Mouse (Mus musculus) lung, postnatal 25 days (tissue): ENCODE measurements around the gene Tmed9.
"Not testable (repeated sequence)": the region's sequence is repeated elsewhere in the genome, so short reads cannot be mapped to it uniquely, and the experiment has no call there.

ENCODE experiments used
- DNase-seq: peaks from one replicate; pipeline ENCODE4 v3.0.0; 2022; ENCODE audit warnings: low spot score

Gene Tmed9

DNA sequence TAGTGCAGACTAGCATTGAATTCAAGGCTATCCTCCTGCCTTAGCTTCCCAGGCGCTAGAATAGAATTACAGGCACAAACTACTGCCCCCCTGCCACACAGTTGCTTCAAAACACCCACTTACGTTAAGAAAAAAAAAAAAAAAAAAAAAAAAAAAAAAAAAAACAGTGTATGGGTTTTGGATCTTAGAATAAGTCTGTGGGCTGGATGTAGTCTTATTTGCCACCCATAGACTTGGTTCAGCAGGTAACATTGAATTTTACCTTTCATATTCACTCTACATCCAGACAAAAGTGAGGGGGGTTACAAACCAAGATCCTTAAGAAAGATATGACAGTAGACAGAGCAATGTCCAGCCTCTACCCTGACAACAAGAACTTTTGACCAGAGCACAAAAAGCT, 5.6 kb upstream of the Tmed9 start:
- DNase-seq, result no peak

GRCm38 (mm10) chr13:55568524-55568923, 5.0 kb upstream of the Tmed9 start:
- not testable (repeated sequence) for DNase-seq

DNA sequence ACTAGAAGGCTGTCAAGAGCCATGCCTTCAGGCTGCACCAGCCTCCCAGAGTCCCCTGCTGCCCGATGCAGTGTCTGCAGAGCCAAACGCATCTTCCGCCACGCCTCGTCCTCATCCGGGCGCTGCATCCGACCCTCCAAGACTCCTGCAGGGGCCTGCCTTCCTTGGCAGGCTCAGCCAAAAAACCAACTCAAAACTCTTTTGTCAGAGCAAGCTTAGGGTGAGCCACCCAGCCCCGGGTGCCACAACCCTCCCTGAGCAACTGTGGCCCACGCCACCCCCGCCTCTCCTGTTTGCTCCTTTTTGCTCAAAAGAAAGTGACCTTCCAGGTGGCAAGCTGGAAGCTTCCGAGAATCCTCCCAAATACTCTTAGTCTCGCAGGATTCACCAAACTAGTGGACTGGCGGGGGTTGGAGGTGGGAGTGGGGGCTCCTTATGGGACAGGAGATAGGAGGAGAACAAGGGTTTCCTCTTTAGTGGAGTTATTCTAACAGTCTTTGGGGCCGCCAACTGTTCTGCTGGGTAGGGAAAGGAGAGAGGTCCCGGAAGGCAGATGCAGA, 3.7 kb upstream of the Tmed9 start:
- DNase-seq, result no peak

DNA sequence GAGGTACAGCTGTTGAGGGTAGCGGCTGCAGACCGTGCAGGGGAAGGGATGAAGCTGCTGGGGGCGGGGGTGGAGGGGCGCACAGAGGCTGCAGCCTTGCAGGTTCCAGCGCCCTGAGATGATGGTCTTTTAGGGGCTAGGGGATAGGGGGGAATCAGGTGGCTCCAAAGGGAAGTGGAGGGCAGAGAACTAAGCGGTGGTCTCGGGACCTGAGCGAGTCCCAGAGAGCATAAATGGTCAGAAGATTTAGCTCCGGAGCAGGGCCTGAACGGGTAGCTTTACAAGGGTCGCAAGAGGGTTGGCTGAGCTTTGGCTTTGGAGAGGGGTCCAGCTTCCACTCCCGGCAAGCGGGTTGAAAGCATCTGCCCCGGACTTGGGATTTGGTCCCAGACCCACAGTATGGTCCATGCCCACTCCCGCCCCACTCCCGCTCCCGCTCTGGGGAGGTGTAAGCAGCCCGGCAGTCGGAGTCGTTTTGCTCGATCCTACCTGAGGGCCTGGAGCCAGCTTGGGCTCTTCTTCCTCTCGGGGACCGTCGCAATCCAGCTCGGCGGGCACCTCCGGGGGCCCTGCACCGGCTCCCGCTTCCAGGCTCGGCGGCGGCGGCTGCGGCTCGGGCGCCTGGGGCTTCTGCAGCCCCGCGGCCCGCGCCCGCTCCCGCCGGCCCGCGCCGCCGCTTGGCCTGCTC, 3.1 kb upstream of the Tmed9 start:
- no peak for DNase-seq

GRCm38 (mm10) chr13:55571027-55571751, 2.3 kb upstream of the Tmed9 start, which contains the start of gene Fam193b:
Gene Fam193b, minus strand, starts transcription at chr13:55571120.
- peak; percentile 95 for DNase-seq

- DNase-seq, result no peak
These were observed 1.6 kb upstream of the Tmed9 start for GRCm38 (mm10) chr13:55571977-55572376.

GRCm38 (mm10) chr13:55574321-55574720, 789 bp downstream of the Tmed9 start:
- DNase-seq, result no peak

DNA sequence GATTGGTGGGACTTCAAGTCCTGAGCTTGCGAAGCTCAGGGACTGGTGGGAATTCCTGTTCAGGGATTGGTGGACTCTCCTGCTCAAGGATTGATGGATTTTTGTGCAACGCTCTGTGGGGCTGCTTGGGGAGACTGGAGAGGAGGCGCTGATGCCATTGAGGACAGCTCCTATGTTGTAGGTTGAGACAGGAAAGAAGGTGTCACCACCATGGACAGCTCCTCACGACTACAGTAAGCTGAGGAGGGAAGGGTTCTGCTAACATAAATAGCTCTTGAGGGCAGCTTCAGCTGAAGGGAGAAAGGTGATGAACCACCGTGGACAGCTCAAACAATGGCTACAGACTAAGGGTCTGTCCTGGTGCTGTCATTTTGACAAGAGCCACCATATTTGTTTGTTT, 2.4 kb downstream of the Tmed9 start:
- no peak for DNase-seq

DNA sequence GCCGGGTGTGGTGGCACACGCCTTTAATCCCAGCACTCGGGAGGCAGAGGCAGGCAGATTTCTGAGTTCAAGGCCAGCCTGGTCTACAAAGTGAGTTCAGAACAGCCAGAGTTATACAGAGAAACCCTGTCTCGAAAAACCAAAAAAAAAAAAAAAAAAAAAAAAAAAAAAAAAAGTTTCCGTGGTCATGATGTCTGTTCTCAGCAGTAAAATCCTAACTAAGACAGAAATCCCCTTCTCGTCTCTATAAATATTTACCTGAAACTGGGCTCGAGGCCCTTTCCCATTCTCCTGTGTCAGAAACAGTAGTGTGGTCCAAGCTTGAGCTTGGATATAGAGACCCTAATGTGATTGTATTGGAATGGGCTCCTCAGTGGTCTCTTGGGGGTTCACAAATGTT, 3.3 kb downstream of the Tmed9 start:
- not testable (repeated sequence) for DNase-seq

DNA sequence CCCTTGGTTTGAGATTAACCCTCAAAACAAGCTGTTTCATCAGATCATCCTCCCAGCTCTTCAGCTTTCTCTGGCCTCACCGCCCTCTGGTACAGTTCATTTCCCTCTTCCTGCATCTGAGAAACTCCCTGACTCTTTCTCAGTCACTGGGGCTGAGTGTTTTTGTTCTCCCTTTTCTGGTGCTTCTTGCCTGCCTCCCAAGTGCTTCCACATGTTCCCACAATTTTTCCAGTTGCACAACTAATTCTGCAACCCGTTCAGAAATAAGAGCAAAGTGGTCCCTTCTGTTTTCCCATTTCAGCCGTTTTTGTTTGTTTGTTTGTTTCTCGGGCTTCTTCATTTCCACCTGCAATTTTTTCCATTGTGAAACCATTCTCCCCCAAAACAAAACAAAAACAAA, 4.6 kb downstream of the Tmed9 start:
- DNase-seq, result no peak

DNA sequence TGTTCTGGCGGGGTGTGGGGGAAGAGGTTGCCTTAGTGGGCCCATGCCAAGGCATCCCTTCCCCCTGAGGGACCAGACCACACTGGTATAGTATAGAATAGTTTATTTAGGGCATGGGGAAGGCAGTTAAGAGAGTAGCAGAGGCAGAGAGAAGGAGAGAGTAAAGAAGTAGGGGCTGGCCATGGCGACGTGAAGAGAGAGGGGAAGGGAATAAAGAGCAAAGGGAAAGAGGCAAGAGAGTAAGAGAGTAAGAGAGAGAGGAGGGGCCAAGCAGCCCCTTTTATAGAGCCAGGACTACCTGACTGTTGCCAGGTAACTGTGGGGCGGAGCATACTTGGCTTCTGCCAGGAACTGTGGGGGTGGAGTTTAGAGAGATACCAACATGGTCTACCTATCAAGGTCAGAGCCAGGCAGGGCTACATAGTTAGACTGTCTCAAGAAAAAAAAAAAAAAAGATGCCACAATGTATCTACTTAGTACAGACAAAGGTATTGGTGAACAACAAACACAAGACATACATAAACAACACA, 18.5 kb downstream of the Tmed9 start:
- no peak for DNase-seq

DNA sequence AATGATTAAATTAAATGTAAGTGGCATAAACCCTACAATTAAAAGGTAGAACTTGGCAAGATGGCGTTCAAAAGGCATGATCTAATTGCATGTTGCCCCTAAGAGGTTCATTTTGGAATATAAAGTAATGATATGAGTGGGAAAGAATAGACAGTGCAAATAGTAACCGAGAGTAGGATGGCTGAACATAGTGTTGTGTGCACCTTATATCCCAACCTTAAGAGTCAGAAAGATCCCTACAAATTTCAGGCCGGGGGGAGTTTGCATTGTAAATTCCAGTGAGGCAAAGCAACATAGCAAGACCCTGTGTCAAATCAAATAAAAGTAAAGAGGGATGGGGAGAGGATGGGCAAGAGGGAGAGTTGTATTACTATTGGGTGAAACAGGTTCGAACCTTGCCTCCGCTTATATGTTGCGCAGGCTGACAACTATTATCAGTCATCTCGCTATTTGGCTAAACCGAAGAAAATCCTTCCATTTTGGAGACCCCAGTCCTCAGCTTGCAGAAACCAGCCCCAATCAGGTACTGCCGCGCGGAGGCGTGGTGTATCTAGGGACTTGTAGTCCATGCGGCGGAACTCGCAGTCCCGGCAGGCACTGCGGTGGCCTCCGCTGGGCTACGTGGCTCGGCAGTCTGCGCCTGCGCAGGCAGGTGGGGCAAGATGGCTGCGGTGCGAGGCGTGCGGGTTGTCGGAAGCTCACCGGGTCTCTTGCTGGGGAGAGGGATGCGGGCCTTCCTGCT, 19.2 kb downstream of the Tmed9 start:
- peak; percentile 96 for DNase-seq

DNA sequence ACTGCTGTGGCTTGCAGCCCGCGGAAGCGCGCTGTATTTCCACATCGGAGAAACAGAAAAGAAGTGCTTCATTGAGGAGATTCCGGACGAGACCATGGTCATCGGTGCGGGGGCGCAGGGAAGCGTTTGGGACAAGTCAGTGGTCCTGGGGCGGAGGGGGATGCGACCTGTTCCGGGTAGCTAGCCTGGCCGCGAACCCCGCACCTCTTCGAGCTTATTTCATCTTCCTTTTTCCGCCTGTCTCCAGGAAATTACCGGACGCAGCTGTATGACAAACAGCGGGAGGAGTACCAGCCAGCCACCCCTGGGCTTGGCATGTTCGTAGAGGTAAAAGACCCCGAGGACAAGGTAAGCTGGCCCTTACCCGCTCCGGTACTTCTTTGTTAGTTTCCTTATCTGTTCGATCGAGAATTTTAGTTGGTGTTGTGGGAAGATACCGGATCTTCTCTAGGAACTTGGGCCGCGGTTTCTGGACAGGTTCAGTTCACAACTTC, 19.8 kb downstream of the Tmed9 start:
- DNase-seq, result no peak

- no peak for DNase-seq
These were observed 21.8 kb downstream of the Tmed9 start for GRCm38 (mm10) chr13:55595375-55595774.

- DNase-seq, result no peak
These were observed 23.3 kb downstream of the Tmed9 start for GRCm38 (mm10) chr13:55596802-55597201.

GRCm38 (mm10) chr13:55599566-55600540, 26.3 kb downstream of the Tmed9 start, which contains the start of gene B4galt7:
Gene B4galt7, plus strand, starts transcription at chr13:55599896.
- DNase-seq, result peak; percentile 85

GRCm38 (mm10) chr13:55600657-55601056, 27.1 kb downstream of the Tmed9 start:
- DNase-seq, result peak; percentile 34

GRCm38 (mm10) chr13:55601611-55602010, 28.1 kb downstream of the Tmed9 start:
- DNase-seq, result peak; percentile 79

- DNase-seq, result no peak
These were observed 31.1 kb downstream of the Tmed9 start for GRCm38 (mm10) chr13:55604606-55605005.

GRCm38 (mm10) chr13:55606899-55607623, 33.5 kb downstream of the Tmed9 start:
- no peak for DNase-seq
